Mouse (Mus musculus) liver, embryonic 14.5 days (tissue): Measurements from ENCODE around the gene Gm20503.

Experiments
- CTCF ChIP-seq: IDR thresholded peaks from 2 replicates; pipeline ENCODE4 v1.5.1; 2016; ENCODE audit warnings: antibody characterized with exemption, low read depth, control low read depth
- EP300 ChIP-seq: IDR thresholded peaks from 2 replicates; pipeline ENCODE4 v1.6.1; 2016; ENCODE audit warnings: antibody characterized with exemption, low read depth

DNA sequence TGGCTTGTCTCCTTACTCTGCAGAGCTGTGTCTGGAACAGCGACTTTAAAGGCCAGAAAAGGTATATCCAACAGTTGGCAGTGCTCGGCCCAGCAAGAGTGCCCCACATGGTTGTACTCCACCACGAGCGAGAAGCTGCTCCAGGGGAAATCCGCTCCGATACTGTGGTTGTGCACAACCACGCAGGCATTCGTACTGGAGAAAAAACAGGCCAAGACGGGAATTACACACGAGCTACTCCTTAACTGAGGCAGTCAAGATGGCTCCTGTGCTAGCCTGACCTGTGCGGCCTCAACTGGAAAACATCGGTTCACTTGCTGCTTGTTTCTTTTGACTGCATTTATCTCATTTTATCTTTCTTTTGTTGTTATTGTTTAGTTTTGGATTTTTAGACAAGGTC, 59.5 kb downstream of the Gm20503 start:
- TF ChIP-seq CTCF: no peak
- no peak for TF ChIP-seq EP300
